Mouse (Mus musculus) cerebellum, adult 2 months (tissue): ENCODE measurements around the gene Pomp.

Experiments used
- CTCF ChIP-seq: fragments of 200-500 bp; IDR thresholded peaks from 2 replicates; pipeline ENCODE4 v1.5.1; 2011; ENCODE audit warnings: low read depth, mild to moderate bottlenecking, control low read depth, low read length, moderate library complexity, borderline replicate concordance; ENCODE audit not compliant: insufficient read depth
- POLR2A ChIP-seq: fragments of 200-500 bp; IDR thresholded peaks from 2 replicates; pipeline ENCODE4 v1.6.1; 2011; ENCODE audit warnings: low read length, control low read depth, borderline replicate concordance; ENCODE audit not compliant: insufficient read depth

GRCm38 (mm10) chr5:147826546-147826945, 33.7 kb upstream of the Pomp start:
- TF ChIP-seq CTCF: no peak
- no peak for TF ChIP-seq POLR2A
